Mouse (Mus musculus): ENCODE measurements around the gene Slc6a16. TPM values are rescaled to one million over a fixed set of nuclear protein-coding genes. Genes with fewer than 3 reads are reported as not detected.

The Slc6a16 gene
- total and polyA plus RNA-seq, 3 experiments: not detected

- no peaks in the 10 kb centered on the region for H3K27me3 ChIP-seq (ENCODE audit: control insufficient read depth, insufficient read depth, low read length)
- H3K79me2 ChIP-seq (replicated peaks; ENCODE audit: control insufficient read depth, insufficient read depth, low read length): no peaks in the 10 kb centered on the region
- no peaks in the 10 kb centered on the region for H3K36me3 ChIP-seq (ENCODE audit: control insufficient read depth, insufficient read depth, low read length)
- no peak overlapping the region for H3K27ac ChIP-seq
- intact Hi-C loops (cut with DNase I): loop anchor here (1.0 kb wide), 2 partner anchors 37 to 119 kb away; no protein-coding TSS in a partner anchor
- H3K4me1 ChIP-seq (ENCODE audit: control insufficient read depth, insufficient read depth, low read length): no peaks in the 10 kb centered on the region; the same call in 1 of the 2 replicates
- no peak overlapping the region for H3K9ac ChIP-seq (ENCODE audit: low read depth, low read length)
- H3K4me3 ChIP-seq: no peak overlapping the region
- DNase-seq: no peak
- TF ChIP-seq EP300 (IDR thresholded peaks at IDR 0.05; ENCODE audit: insufficient read depth, low read depth, low read length): no peak
- TF ChIP-seq POLR2A (IDR thresholded peaks at IDR 0.05; ENCODE audit: insufficient read depth, low read depth, low read length): no peak
- no peak for TF ChIP-seq CTCF (IDR thresholded peaks at IDR 0.05)
- WGBS: 74% methylated on average over 11 of the region's 11 CpGs
These were observed 41.9 kb upstream of the Slc6a16 start for GRCm38 (mm10) chr7:45198961-45199360.

GRCm38 (mm10) chr7:45202654-45203053 is 38.2 kb upstream of the Slc6a16 start:
- no peaks in the 10 kb centered on the region for H3K36me3 ChIP-seq (ENCODE audit: control insufficient read depth, insufficient read depth, low read length)
- no peak overlapping the region for H3K4me3 ChIP-seq
- H3K27me3 ChIP-seq (ENCODE audit: control insufficient read depth, insufficient read depth, low read length): no peaks in the 10 kb centered on the region
- DNase-seq: no peak
- H3K27ac ChIP-seq: no peak overlapping the region
- no peak for TF ChIP-seq EP300 (IDR thresholded peaks at IDR 0.05; ENCODE audit: insufficient read depth, low read depth, low read length)
- no peak for TF ChIP-seq CTCF (IDR thresholded peaks at IDR 0.05)
- no peak for TF ChIP-seq POLR2A (IDR thresholded peaks at IDR 0.05; ENCODE audit: insufficient read depth, low read depth, low read length)
- H3K9ac ChIP-seq (ENCODE audit: low read depth, low read length): no peak overlapping the region
- 33% methylated on average over 10 of the region's 10 CpGs for WGBS
- no peaks in the 10 kb centered on the region for H3K79me2 ChIP-seq (replicated peaks; ENCODE audit: control insufficient read depth, insufficient read depth, low read length)
- intact Hi-C loops (cut with DNase I): loop anchor here (5.0 kb wide), 1 partner anchor 220 kb away; no protein-coding TSS in a partner anchor
- peaks cover 1% of the 10 kb centered on the region; the same call in 1 of the 2 replicates for H3K4me1 ChIP-seq (ENCODE audit: control insufficient read depth, insufficient read depth, low read length)

- H3K27me3 ChIP-seq (ENCODE audit: control insufficient read depth, insufficient read depth, low read length): no peaks in the 10 kb centered on the region
- peak within 1 kb of the TSS; percentile 59 for H3K4me3 ChIP-seq
- H3K79me2 ChIP-seq (replicated peaks; ENCODE audit: control insufficient read depth, insufficient read depth, low read length): no peaks in the 10 kb centered on the region
- TF ChIP-seq CTCF (IDR thresholded peaks at IDR 0.05) (no peak), POLR2A (IDR thresholded peaks at IDR 0.05; ENCODE audit: insufficient read depth, low read depth, low read length) (peak; percentile 73)
- peak within 1 kb of the TSS; percentile 44 for H3K9ac ChIP-seq (ENCODE audit: low read depth, low read length)
- peaks cover 1% of the 10 kb centered on the region; the same call in 1 of the 2 replicates for H3K4me1 ChIP-seq (ENCODE audit: control insufficient read depth, insufficient read depth, low read length)
- 9% methylated on average over 44 of the region's 44 CpGs for WGBS
- intact Hi-C loops (cut with DNase I): loop anchor here (5.0 kb wide), 1 partner anchor 222 kb away; no protein-coding TSS in a partner anchor
- no peak within 1 kb of the TSS for H3K27ac ChIP-seq
- no peaks in the 10 kb centered on the region for H3K36me3 ChIP-seq (ENCODE audit: control insufficient read depth, insufficient read depth, low read length)
- peak; percentile 81 to 90 for DNase-seq
These were observed 36.3 kb upstream of the Slc6a16 start, which contains the start of gene Ccdc155 for GRCm38 (mm10) chr7:45204380-45205143. TSS of gene Ccdc155 (minus strand) at chr7:45204892.

GRCm38 (mm10) chr7:45208260-45208659 is 32.6 kb upstream of the Slc6a16 start:
- Histone ChIP-seq H3K79me2 (replicated peaks; ENCODE audit: control insufficient read depth, insufficient read depth, low read length) (no peaks in the 10 kb centered on the region), H3K27me3 (ENCODE audit: control insufficient read depth, insufficient read depth, low read length) (no peaks in the 10 kb centered on the region), H3K4me3 (no peak overlapping the region), H3K4me1 (ENCODE audit: control insufficient read depth, insufficient read depth, low read length) (peaks cover 1% of the 10 kb centered on the region; the same call in 1 of the 2 replicates), H3K9ac (ENCODE audit: low read depth, low read length) (no peak overlapping the region), H3K36me3 (ENCODE audit: control insufficient read depth, insufficient read depth, low read length) (no peaks in the 10 kb centered on the region), H3K27ac (no peak overlapping the region)
- WGBS: 80% methylated on average over 6 of the region's 6 CpGs
- no peak for DNase-seq
- intact Hi-C loops (cut with DNase I): no loop called here
- TF ChIP-seq POLR2A (IDR thresholded peaks at IDR 0.05; ENCODE audit: insufficient read depth, low read depth, low read length) (no peak), CTCF (IDR thresholded peaks at IDR 0.05) (no peak), EP300 (IDR thresholded peaks at IDR 0.05; ENCODE audit: insufficient read depth, low read depth, low read length) (no peak)

GRCm38 (mm10) chr7:45211070-45211469 is 29.8 kb upstream of the Slc6a16 start:
- TF ChIP-seq EP300 (IDR thresholded peaks at IDR 0.05; ENCODE audit: insufficient read depth, low read depth, low read length) (no peak), CTCF (IDR thresholded peaks at IDR 0.05) (no peak), POLR2A (IDR thresholded peaks at IDR 0.05; ENCODE audit: insufficient read depth, low read depth, low read length) (no peak)
- no peaks in the 10 kb centered on the region; the same call in 1 of the 2 replicates for H3K27me3 ChIP-seq (ENCODE audit: control insufficient read depth, insufficient read depth, low read length)
- no peak overlapping the region for H3K9ac ChIP-seq (ENCODE audit: low read depth, low read length)
- intact Hi-C loops (cut with DNase I): no loop called here
- H3K4me1 ChIP-seq (ENCODE audit: control insufficient read depth, insufficient read depth, low read length): no peaks in the 10 kb centered on the region
- no peaks in the 10 kb centered on the region for H3K36me3 ChIP-seq (ENCODE audit: control insufficient read depth, insufficient read depth, low read length)
- H3K79me2 ChIP-seq (replicated peaks; ENCODE audit: control insufficient read depth, insufficient read depth, low read length): no peaks in the 10 kb centered on the region
- no peak for DNase-seq
- WGBS: 39% methylated on average over 10 of the region's 10 CpGs
- H3K27ac ChIP-seq: no peak overlapping the region
- H3K4me3 ChIP-seq: no peak overlapping the region

GRCm38 (mm10) chr7:45211851-45212251 is 29.0 kb upstream of the Slc6a16 start, which contains the start of gene Dkkl1:
TSS of gene Dkkl1 (minus strand) at chr7:45212147.
- Histone ChIP-seq H3K79me2 (replicated peaks; ENCODE audit: control insufficient read depth, insufficient read depth, low read length) (no peaks in the 10 kb centered on the region), H3K27me3 (ENCODE audit: control insufficient read depth, insufficient read depth, low read length) (no peaks in the 10 kb centered on the region; the same call in 1 of the 2 replicates), H3K4me3 (no peak within 1 kb of the TSS), H3K9ac (ENCODE audit: low read depth, low read length) (no peak within 1 kb of the TSS), H3K4me1 (ENCODE audit: control insufficient read depth, insufficient read depth, low read length) (no peaks in the 10 kb centered on the region), H3K36me3 (ENCODE audit: control insufficient read depth, insufficient read depth, low read length) (no peaks in the 10 kb centered on the region), H3K27ac (no peak within 1 kb of the TSS)
- DNase-seq: no peak
- TF ChIP-seq EP300 (IDR thresholded peaks at IDR 0.05; ENCODE audit: insufficient read depth, low read depth, low read length) (no peak), POLR2A (IDR thresholded peaks at IDR 0.05; ENCODE audit: insufficient read depth, low read depth, low read length) (no peak), CTCF (IDR thresholded peaks at IDR 0.05) (no peak)
- intact Hi-C loops (cut with DNase I): no loop called here
- 7% methylated on average over 17 of the region's 17 CpGs for WGBS
